Mouse (Mus musculus) C2C12 (cell line): ENCODE measurements at regions not wholly inside any gene's neighbourhood (a gene's known extent, or its start where the extent isn't known, plus 50 kb on each side); places are given as distances from the start of the nearest gene placed in this dataset.

Source experiments
- H3K27me3 ChIP-seq: one replicate; pipeline ENCODE4 v1.6.1; 2011; ENCODE audit not compliant: control insufficient read depth, insufficient read depth, insufficient read length
- H3K36me3 ChIP-seq: one replicate; pipeline ENCODE4 v1.6.1; 2011; ENCODE audit not compliant: control insufficient read depth, insufficient read depth
- H3K4me3 ChIP-seq: one replicate; pipeline ENCODE4 v1.5.1; 2011; ENCODE audit warnings: mild to moderate bottlenecking, control low read depth; ENCODE audit not compliant: poor library complexity, insufficient read depth, severe bottlenecking
- H3K79me2 ChIP-seq: one replicate; pipeline ENCODE4 v1.6.1; 2011; ENCODE audit not compliant: control insufficient read depth, insufficient read depth
- H3K79me3 ChIP-seq: one replicate; pipeline ENCODE4 v1.6.1; 2011; ENCODE audit warnings: low read depth, control low read depth
- H3ac ChIP-seq: one replicate; pipeline ENCODE3; 2011; ENCODE audit warnings: low read depth; ENCODE audit not compliant: control insufficient read depth, insufficient read length
- CEBPB ChIP-seq: IDR thresholded peaks from one replicate; pipeline ENCODE4 v1.6.1; 2011; ENCODE audit warnings: low read depth, mild to moderate bottlenecking, control low read depth, moderate library complexity
- CTCF ChIP-seq: IDR thresholded peaks from one replicate; pipeline ENCODE4 v1.5.1; 2011; ENCODE audit not compliant: control insufficient read depth, insufficient read depth, insufficient read length
- FOSL1 ChIP-seq: IDR thresholded peaks from one replicate; pipeline ENCODE4 v1.8.0; 2011; ENCODE audit warnings: mild to moderate bottlenecking, low read length; ENCODE audit not compliant: poor library complexity, insufficient read depth, severe bottlenecking
- MAX ChIP-seq: IDR thresholded peaks from one replicate; pipeline ENCODE4 v1.6.1; 2011; ENCODE audit warnings: mild to moderate bottlenecking, control low read depth
- MYOD1 ChIP-seq: IDR thresholded peaks from one replicate; pipeline ENCODE4 v1.6.1; 2011; ENCODE audit warnings: low read depth; ENCODE audit not compliant: control insufficient read depth, insufficient read length
- MYOG ChIP-seq: IDR thresholded peaks from one replicate; pipeline ENCODE4 v1.6.1; 2011; ENCODE audit not compliant: control insufficient read depth, insufficient read length; ENCODE audit errors: extremely low read depth
- USF1 ChIP-seq: IDR thresholded peaks from one replicate; pipeline ENCODE4 v1.6.1; 2011; ENCODE audit warnings: low read depth, mild to moderate bottlenecking, control low read depth, moderate library complexity

DNA sequence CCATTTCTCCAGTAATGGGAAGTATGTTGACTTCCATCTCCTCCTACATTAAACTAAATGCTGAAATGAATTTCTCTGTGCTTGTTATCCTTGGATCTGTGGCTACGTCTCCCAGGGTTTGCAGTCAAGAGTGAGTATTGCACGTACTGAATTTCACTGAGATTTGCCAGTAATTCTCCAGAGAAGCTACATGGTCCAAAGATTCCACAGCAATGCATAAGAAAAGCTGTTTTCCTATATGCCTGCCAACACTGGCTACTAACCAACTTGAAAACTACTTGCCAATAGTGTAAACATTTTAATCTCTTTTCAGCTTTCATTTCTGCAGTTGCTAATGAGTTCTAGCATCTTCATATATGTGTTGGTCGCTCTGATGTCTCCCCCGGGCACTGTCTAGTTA lies 164.4 kb downstream of the Cysltr2 start:
- no peak overlapping the region for H3ac ChIP-seq
- no peaks in the 10 kb centered on the region for H3K79me2 ChIP-seq
- TF ChIP-seq CEBPB = no peak
- no peak for TF ChIP-seq MAX
- no peak for TF ChIP-seq CTCF
- no peak for TF ChIP-seq MYOD1
- TF ChIP-seq USF1 = no peak
- TF ChIP-seq MYOG = no peak
- TF ChIP-seq FOSL1 = no peak
- no peaks in the 10 kb centered on the region for H3K79me3 ChIP-seq
- no peaks in the 10 kb centered on the region for H3K36me3 ChIP-seq
- H3K4me3 ChIP-seq = no peak overlapping the region
- H3K27me3 ChIP-seq = no peaks in the 10 kb centered on the region

DNA sequence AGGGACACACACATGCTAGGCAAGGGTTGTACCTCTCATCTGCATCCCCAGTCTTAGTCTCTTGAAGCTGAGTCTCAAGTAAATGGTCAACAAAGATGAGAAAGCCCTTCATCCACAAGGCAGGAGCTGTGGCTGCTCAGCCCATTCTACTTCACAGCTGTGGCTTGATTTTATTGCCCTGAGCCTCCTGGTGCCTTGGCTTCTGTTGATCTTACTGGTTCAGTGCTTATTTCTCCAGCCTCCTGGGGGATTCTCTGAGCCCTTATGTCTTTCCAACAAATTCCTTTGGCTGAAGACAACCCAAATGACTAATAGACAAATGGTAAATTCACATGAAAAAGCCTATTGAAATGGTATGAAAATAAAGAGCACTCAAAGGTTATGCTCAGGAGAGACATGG lies 167.3 kb upstream of the Fndc3a start:
- H3K4me3 ChIP-seq = no peak overlapping the region
- no peaks in the 10 kb centered on the region for H3K27me3 ChIP-seq
- no peaks in the 10 kb centered on the region for H3K36me3 ChIP-seq
- TF ChIP-seq FOSL1 (no peak), MAX (no peak), MYOG (no peak), USF1 (no peak), CEBPB (no peak), MYOD1 (no peak), CTCF (no peak)
- H3K79me2 ChIP-seq = no peaks in the 10 kb centered on the region
- no peaks in the 10 kb centered on the region for H3K79me3 ChIP-seq
- no peak overlapping the region for H3ac ChIP-seq

DNA sequence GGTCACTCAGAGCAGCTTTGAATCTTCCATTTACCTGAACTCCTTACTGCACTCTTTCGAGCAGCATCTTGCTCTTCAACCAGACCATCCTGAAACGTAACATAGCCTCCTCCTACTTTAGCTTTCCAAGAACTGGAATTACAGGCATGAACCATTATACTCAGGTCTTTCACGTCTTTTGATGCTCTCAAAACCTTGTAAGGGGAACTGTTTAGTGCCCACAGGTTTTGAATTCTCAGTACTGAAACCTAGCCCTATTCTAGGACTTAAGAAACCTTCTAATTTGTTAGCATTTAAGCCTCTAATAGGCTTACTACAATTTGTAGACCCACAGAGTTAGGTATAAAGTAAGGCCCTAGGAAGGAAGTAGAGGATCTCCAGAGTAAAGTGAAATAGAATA lies 163.7 kb upstream of the Fndc3a start:
- Histone ChIP-seq H3K36me3 (no peaks in the 10 kb centered on the region), H3K79me2 (no peaks in the 10 kb centered on the region), H3K4me3 (no peak overlapping the region), H3K27me3 (no peaks in the 10 kb centered on the region), H3ac (no peak overlapping the region), H3K79me3 (no peaks in the 10 kb centered on the region)
- no peak for TF ChIP-seq MYOG
- TF ChIP-seq FOSL1 = no peak
- no peak for TF ChIP-seq MYOD1
- no peak for TF ChIP-seq MAX
- no peak for TF ChIP-seq CEBPB
- no peak for TF ChIP-seq USF1
- TF ChIP-seq CTCF = no peak

DNA sequence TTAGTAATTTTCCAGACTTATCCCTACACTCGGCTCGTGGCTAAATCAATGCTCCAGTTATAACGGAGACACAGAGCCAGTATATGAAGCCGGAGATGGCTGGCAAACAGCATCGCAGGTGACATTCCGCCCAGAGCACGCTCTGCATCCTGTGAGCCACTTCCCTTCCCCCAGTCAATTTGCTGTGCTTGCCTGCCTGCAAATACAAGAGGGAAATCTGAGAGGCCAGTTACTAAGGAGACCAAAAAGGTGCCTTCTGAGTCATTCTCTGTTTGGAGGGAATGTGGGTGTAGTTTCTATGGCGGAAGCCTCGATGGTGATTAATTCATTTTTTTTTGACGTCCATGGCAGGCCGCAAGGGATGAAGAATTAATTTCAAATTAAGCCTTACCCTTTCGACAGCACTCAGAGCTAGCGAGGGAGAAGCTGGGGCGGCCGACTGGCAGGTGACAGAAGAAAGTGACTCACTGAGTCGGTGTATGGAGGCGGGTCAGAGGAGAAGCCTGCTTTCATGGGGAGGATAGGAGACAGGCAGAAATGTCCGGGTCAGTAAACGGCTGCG lies 159.5 kb upstream of the Fndc3a start:
- peak overlapping the region; percentile 4 for H3ac ChIP-seq
- H3K4me3 ChIP-seq = no peak overlapping the region
- no peaks in the 10 kb centered on the region for H3K79me2 ChIP-seq
- no peaks in the 10 kb centered on the region for H3K79me3 ChIP-seq
- H3K27me3 ChIP-seq = no peaks in the 10 kb centered on the region
- no peak for TF ChIP-seq MAX
- no peak for TF ChIP-seq USF1
- no peak for TF ChIP-seq CTCF
- TF ChIP-seq CEBPB = no peak
- TF ChIP-seq MYOD1 = no peak
- no peak for TF ChIP-seq FOSL1
- no peak for TF ChIP-seq MYOG
- no peaks in the 10 kb centered on the region for H3K36me3 ChIP-seq

DNA sequence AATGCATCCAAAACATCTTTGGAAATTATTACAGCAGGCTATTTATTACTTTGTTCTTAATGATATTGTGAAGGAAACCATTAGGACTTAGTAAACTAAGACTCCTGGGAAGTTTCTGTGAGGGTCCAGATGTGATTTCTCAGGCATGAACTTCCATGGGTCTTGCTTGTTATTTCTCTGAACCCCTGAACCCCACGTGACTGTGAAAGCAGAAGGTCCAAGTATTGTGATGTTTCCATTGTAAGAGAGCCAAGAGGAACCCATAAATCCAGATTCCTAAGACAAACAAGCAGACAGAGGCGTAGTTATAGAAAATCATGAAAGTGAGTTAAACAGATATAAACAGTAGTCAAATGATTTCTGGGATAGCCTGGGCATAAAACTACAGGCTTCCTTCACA lies 157.1 kb upstream of the Fndc3a start:
- no peak overlapping the region for H3K4me3 ChIP-seq
- no peak overlapping the region for H3ac ChIP-seq
- H3K27me3 ChIP-seq = no peaks in the 10 kb centered on the region
- H3K79me2 ChIP-seq = no peaks in the 10 kb centered on the region
- no peaks in the 10 kb centered on the region for H3K36me3 ChIP-seq
- no peaks in the 10 kb centered on the region for H3K79me3 ChIP-seq
- TF ChIP-seq MYOG = no peak
- no peak for TF ChIP-seq USF1
- TF ChIP-seq MYOD1 = no peak
- no peak for TF ChIP-seq CEBPB
- TF ChIP-seq CTCF = no peak
- no peak for TF ChIP-seq MAX

DNA sequence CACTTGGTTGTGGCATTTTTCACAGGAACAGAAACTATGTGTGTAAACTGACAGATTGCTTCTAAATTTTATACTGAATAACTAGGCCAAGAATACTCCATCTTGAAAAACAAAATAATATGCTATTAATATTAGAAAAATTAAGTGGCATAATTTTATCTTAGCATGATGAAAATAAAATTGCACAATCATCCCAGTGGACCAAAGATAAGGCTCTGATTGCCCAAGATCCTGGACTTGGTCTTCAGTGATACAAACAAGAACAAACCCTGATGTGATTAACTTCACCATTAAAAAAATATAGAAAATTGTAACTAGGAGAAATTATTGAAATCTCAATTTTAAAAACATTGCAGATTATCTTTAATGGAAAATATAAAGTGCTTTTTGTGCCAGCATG lies 155.7 kb upstream of the Fndc3a start:
- no peaks in the 10 kb centered on the region for H3K79me3 ChIP-seq
- no peaks in the 10 kb centered on the region for H3K36me3 ChIP-seq
- TF ChIP-seq USF1 (no peak), MYOD1 (no peak), CTCF (no peak), FOSL1 (no peak), CEBPB (no peak), MYOG (no peak), MAX (no peak)
- no peaks in the 10 kb centered on the region for H3K79me2 ChIP-seq
- H3K27me3 ChIP-seq = no peaks in the 10 kb centered on the region
- H3K4me3 ChIP-seq = no peak overlapping the region
- H3ac ChIP-seq = no peak overlapping the region
